In genomic region chr11:120577211-120578023, GRCm38 (mm10) we compare ENCODE assay signal across 10 mouse cellular contexts. TPM values are rescaled to one million over a fixed set of nuclear protein-coding genes. Genes with fewer than 3 reads are reported as not detected.
DNase-seq lines count a peak whose midpoint lies in the region; ATAC-seq and TF ChIP-seq lines count a peak whose summit lies in the region.
"Had no signal": no experiment of that assay in that cellular context is flagged by ENCODE, and none has a peak within 500 bp of the region (broad histone marks: within the 10 kb centered on the region; RNA-seq: fewer than 3 reads in every experiment).

No protein-coding gene starts in this region.

- H3K4me2 ChIP-seq in intestine, postnatal 0 days (replicated peaks; ENCODE audit: low read depth): peak overlapping the region; percentile 47
- H3K4me2 ChIP-seq: heart, embryonic 15.5 days; neural tube, embryonic 12.5 days had no signal

- peaks cover 24% of the 10 kb centered on the region for H3K4me1 ChIP-seq in thymus, adult 2 months (replicated peaks; ENCODE audit: control insufficient read depth, insufficient read depth, low read length)
- H3K4me1 ChIP-seq in intestine, postnatal 0 days (replicated peaks; ENCODE audit: control insufficient read depth, insufficient read depth, low read length): peaks cover 19% of the 10 kb centered on the region; the same call in 1 of the 2 replicates

- intact Hi-C loops in gastrocnemius, adult 2 months (cut with DNase I): loop anchor here (2.0 to 5.0 kb wide), 3 partner anchors 35 to 63 kb away; no protein-coding TSS in a partner anchor
- intact Hi-C loops in left cerebral cortex, postnatal 36 days (cut with DNase I): loop anchor here (10.0 kb wide), 1 partner anchor 93 kb away; the partner anchor contains the start of gene Mrpl12

- peak overlapping the region; percentile 28; the same call in 1 of the 2 replicates for H3K9ac ChIP-seq in intestine, postnatal 0 days (ENCODE audit: low read depth, low read length)
- H3K9ac ChIP-seq: heart, embryonic 15.5 days; neural tube, embryonic 12.5 days had no signal

- TF ChIP-seq CTCF in gastrocnemius, adult 2 months (IDR thresholded peaks at IDR 0.05): peak; percentile 61
- TF ChIP-seq CTCF in thymus, adult 2 months (IDR thresholded peaks at IDR 0.05; ENCODE audit: borderline replicate concordance, control insufficient read depth, extremely low read depth, insufficient read depth, low read length, poor library complexity): peak; percentile 17; the same call in 1 of the 2 replicates
- peak; percentile 74 for TF ChIP-seq CTCF in intestine, postnatal 0 days (IDR thresholded peaks at IDR 0.05; ENCODE audit: low read depth)

- no peak for TF ChIP-seq POLR2A in thymus, adult 2 months (IDR thresholded peaks at IDR 0.05; ENCODE audit: control insufficient read depth, extremely low read depth, insufficient read depth, low read length, poor library complexity)

- H3K27me3 ChIP-seq in thymus, adult 2 months (ENCODE audit: control insufficient read depth, insufficient read depth, low read length): no peaks in the 10 kb centered on the region
- H3K27me3 ChIP-seq in intestine, postnatal 0 days (replicated peaks; ENCODE audit: control insufficient read depth, insufficient read depth, low read length): no peaks in the 10 kb centered on the region
- H3K27me3 ChIP-seq: heart, embryonic 15.5 days; neural tube, embryonic 12.5 days had no signal

- WGBS in thymus, adult 2 months: 72% methylated on average over 7 of the region's 7 CpGs
- 76% methylated on average over 7 of the region's 7 CpGs for WGBS in intestine, postnatal 0 days

- H3K36me3 ChIP-seq in thymus, adult 2 months (ENCODE audit: control insufficient read depth, insufficient read depth, low read length): peaks cover 19% of the 10 kb centered on the region
- H3K36me3 ChIP-seq in intestine, postnatal 0 days (ENCODE audit: control insufficient read depth, insufficient read depth): peaks cover 27% of the 10 kb centered on the region

- H3K4me3 ChIP-seq in gastrocnemius, adult 2 months: no peak overlapping the region
- no peak overlapping the region for H3K4me3 ChIP-seq in thymus, adult 2 months (ENCODE audit: control insufficient read depth, insufficient read depth, low read length)
- H3K4me3 ChIP-seq in intestine, postnatal 0 days (ENCODE audit: low read depth, low read length): no peak overlapping the region
- H3K4me3 ChIP-seq: heart, embryonic 15.5 days; neural tube, embryonic 12.5 days had no signal

- ATAC-seq in intestine, postnatal 0 days: no peak

- H3K9me3 ChIP-seq in intestine, postnatal 0 days (ENCODE audit: control insufficient read depth): no peaks in the 10 kb centered on the region
- H3K9me3 ChIP-seq: heart, embryonic 15.5 days; neural tube, embryonic 12.5 days had no signal

- no peak for DNase-seq in gastrocnemius, adult 2 months
- no peak for DNase-seq in gastrocnemius, adult 18-20 months (ENCODE audit: low spot score)
- no peak for DNase-seq in thymus, adult 2 months
- no peak for DNase-seq in thymus, adult 18-20 months
- peak; percentile 38 to 46 for DNase-seq in natural killer cell, adult 2 months (ENCODE audit: low spot score in 2 of 2)
- no peak for DNase-seq in urinary bladder, adult 18-20 months (ENCODE audit: low spot score in 2 of 2)
- DNase-seq in left cerebral cortex, postnatal 36 days (ENCODE audit: low spot score in 2 of 2): no peak

- H3K27ac ChIP-seq in gastrocnemius, adult 2 months: peak overlapping the region; percentile 99
- H3K27ac ChIP-seq in thymus, adult 2 months (ENCODE audit: control insufficient read depth, insufficient read depth, low read length): no peak overlapping the region
- H3K27ac ChIP-seq in intestine, postnatal 0 days (ENCODE audit: low read depth, low read length): peak overlapping the region; percentile 99
- H3K27ac ChIP-seq: heart, embryonic 15.5 days; neural tube, embryonic 12.5 days had no signal

RNA-seq across cellular contexts. Expression of gene Arhgdia, which starts 4.0 kb away (rescaled TPM):
- 10 to 100 TPM; 72.1 to 89.6 TPM for total RNA-seq in gastrocnemius, adult 2 months (2021)
- 10 to 100 TPM; 71.0 to 89.8 TPM for total RNA-seq in gastrocnemius, adult 18-20 months (2021)
- polyA plus RNA-seq in thymus, adult 2 months (2012; rRNA removed): 1,184 and 1,219 TPM in 2 replicates
- polyA plus RNA-seq in intestine, postnatal 0 days (2015; fragmentation: Nextera tagmentation; extraction: Ambion mirVana): 474 and 493 TPM in 2 replicates
- total RNA-seq in left cerebral cortex, postnatal 36 days (2021): 100 to 1,000 TPM; 304 to 344 TPM

RNA-seq across cellular contexts. Expression of gene P4hb, which starts 4.4 kb away (rescaled TPM):
- 100 to 1,000 TPM; 201 to 240 TPM for total RNA-seq in gastrocnemius, adult 2 months (2021)
- total RNA-seq in gastrocnemius, adult 18-20 months (2021): 100 to 1,000 TPM; 188 to 221 TPM
- polyA plus RNA-seq in thymus, adult 2 months (2012; rRNA removed): 125 and 139 TPM in 2 replicates
- polyA plus RNA-seq in intestine, postnatal 0 days (2015; fragmentation: Nextera tagmentation; extraction: Ambion mirVana): 2,516 and 2,539 TPM in 2 replicates
- total RNA-seq in left cerebral cortex, postnatal 36 days (2021): 100 to 1,000 TPM; 122 to 126 TPM

RNA-seq across cellular contexts. Expression of gene Alyref, which starts 20.7 kb away (rescaled TPM):
- 10 to 100 TPM; 36.0 to 44.7 TPM for total RNA-seq in gastrocnemius, adult 2 months (2021)
- 10 to 100 TPM; 42.8 to 48.6 TPM for total RNA-seq in gastrocnemius, adult 18-20 months (2021)
- polyA plus RNA-seq in thymus, adult 2 months (2012; rRNA removed): 60.9 and 74.6 TPM in 2 replicates
- polyA plus RNA-seq in intestine, postnatal 0 days (2015; fragmentation: Nextera tagmentation; extraction: Ambion mirVana): 209 and 226 TPM in 2 replicates
- total RNA-seq in left cerebral cortex, postnatal 36 days (2021): 10 to 100 TPM; 59.7 to 67.5 TPM

RNA-seq across cellular contexts. Expression of gene Anapc11, which starts 20.8 kb away (rescaled TPM):
- total RNA-seq in gastrocnemius, adult 2 months (2021): 10 to 100 TPM; 45.3 to 58.5 TPM
- total RNA-seq in gastrocnemius, adult 18-20 months (2021): 10 to 100 TPM; 45.9 to 52.1 TPM
- 127 and 140 TPM in 2 replicates for polyA plus RNA-seq in thymus, adult 2 months (2012; rRNA removed)
- polyA plus RNA-seq in intestine, postnatal 0 days (2015; fragmentation: Nextera tagmentation; extraction: Ambion mirVana): 107 and 108 TPM in 2 replicates
- 10 to 100 TPM; 91.4 to 99.7 TPM for total RNA-seq in left cerebral cortex, postnatal 36 days (2021)

RNA-seq across cellular contexts. Expression of gene Ppp1r27, which starts 26.5 kb away (rescaled TPM):
- total RNA-seq in gastrocnemius, adult 2 months (2021): 100 to 1,000 TPM; 188 to 418 TPM
- total RNA-seq in gastrocnemius, adult 18-20 months (2021): 100 to 1,000 TPM; 140 to 577 TPM
- polyA plus RNA-seq in thymus, adult 2 months (2012; rRNA removed): 5.0 and 6.4 TPM in 2 replicates
- 1.4 and 1.6 TPM in 2 replicates for polyA plus RNA-seq in intestine, postnatal 0 days (2015; fragmentation: Nextera tagmentation; extraction: Ambion mirVana)
- not detected for total RNA-seq in left cerebral cortex, postnatal 36 days (2021)
- polyA plus RNA-seq: neural tube, embryonic 12.5 days had no signal

Comparison
In these comparisons a context has a peak if more than half of its experiments do, and no peak if none do; other contexts are left out.
1. DNase-seq: peak in natural killer cell, adult 2 months (2 of 2); none in gastrocnemius, adult 2 months (single experiment), gastrocnemius, adult 18-20 months (single experiment), thymus, adult 2 months (single experiment), thymus, adult 18-20 months (0 of 2), urinary bladder, adult 18-20 months (0 of 2) and left cerebral cortex, postnatal 36 days (0 of 2).
2. CTCF ChIP-seq: peak in every context shown above with its lines; median percentile 74 in intestine, postnatal 0 days; 61 in gastrocnemius, adult 2 months; 17 in thymus, adult 2 months.